Mouse (Mus musculus) inflammation-experienced regulatory T-cells, adult 6 months (primary cell): ENCODE data around the gene Olfr1413. TPM values are rescaled to one million over a fixed set of nuclear protein-coding genes. Genes with fewer than 3 reads are reported as not detected.

Source experiments
- ATAC-seq: one replicate; pipeline ENCODE4 v1.8.0; 2017
- polyA plus RNA-seq, 3 experiments: library from polyadenylated mRNA; unstranded; fragments of 100-300 nt; shearing (Covaris generic); gene quantifications; one replicate each; pipeline ENCODE4 v1.2.1; 2017

The Olfr1413 gene
- polyA plus RNA-seq: not detected

DNA sequence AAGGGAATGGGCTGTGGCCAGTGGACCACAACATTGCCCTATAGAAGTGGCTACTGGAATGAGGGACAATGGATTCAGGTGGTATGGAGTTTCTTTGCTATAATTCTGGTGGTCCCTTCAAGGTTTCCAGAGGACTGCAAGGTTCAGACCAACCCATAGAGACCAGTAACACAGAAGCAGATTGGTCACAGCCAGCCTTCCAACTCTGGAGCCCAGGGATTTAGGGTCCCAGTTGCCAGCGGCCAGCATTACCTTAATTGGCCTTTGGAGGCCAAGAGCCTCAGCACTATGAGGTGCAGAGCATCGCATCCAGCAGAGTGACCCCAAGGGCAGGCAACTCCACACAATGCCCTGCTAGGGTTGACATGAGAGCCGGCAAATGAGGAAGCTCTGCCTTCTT, at the start of gene Olfr1413:
TSS of gene Olfr1413 (plus strand) at position 301 of the 400 bp plus-strand sequence.
- ATAC-seq: no peak

DNA sequence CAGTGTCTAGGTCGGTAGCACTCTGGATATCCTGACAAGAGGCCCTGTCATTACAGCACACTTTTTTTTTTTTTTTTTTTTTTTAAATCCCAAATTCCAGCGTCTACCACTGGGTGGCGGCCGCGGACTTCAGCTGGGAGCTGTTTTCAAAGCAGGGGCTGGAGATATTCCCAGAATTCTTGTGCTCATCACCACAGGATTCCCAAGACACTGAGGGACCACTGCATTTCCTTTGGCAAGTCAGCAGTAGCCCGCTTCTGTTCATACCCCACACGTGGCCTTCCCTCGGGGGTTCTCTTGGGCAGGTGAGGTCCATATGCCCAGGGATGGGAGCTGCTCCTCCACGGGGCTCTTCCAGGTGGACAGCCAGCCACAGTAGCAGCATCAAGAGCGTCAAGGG, 49.7 kb upstream of the Olfr1413 start:
- no peak for ATAC-seq

GRCm38 (mm10) chr1:92523764-92524163, 47.4 kb upstream of the Olfr1413 start:
- ATAC-seq: no peak

- no peak for ATAC-seq
Measured at GRCm38 (mm10) chr1:92536972-92537371, 34.1 kb upstream of the Olfr1413 start.

DNA sequence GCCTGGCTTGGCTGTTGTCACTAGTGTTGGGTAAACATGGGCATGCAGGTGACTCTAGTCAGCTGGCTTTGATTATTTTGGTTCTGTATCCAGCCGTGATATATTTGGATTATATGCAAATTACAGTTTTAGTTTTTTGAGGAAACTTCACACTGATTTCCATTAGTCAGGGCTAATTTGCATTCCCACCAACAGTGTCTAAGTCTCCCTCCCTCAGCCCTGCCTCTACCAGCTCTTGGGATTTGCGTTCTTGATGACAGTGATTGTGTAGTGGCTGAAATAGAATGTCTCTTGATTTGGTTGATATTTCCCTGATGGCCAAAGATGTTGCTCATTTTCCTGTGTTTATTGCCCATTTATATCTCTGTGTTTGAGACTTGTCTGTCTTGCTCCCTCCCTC, 32.1 kb upstream of the Olfr1413 start:
- no peak for ATAC-seq

GRCm38 (mm10) chr1:92545929-92546328, 25.2 kb upstream of the Olfr1413 start:
- no peak for ATAC-seq

DNA sequence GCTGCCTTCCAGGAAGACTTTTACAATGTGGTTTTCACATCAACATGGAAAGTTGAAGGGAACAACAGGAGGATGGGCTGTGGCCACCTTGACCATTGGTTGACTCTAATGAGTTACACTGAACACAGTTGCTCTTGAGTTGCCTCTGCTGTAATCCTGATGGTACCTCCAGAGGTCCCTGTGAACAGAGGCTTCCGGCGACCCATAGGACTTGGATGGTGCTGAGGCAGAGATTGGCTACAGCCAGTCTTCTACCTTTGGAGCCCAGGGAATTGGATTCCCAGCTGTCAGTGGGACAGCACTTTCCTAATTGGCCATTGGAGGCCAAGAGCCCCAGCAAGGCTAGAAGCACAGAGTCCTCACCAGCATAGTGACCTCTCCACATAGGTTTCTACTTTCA, 14.4 kb downstream of the Olfr1413 start, which contains the start of gene Olfr1412:
TSS of gene Olfr1412 (plus strand) at position 301 of the 400 bp plus-strand sequence.
- ATAC-seq: no peak

GRCm38 (mm10) chr1:92594111-92594510, 23.0 kb downstream of the Olfr1413 start, which contains the start of gene Olfr1411:
Gene Olfr1411, plus strand, starts transcription at chr1:92594411.
- no peak for ATAC-seq

DNA sequence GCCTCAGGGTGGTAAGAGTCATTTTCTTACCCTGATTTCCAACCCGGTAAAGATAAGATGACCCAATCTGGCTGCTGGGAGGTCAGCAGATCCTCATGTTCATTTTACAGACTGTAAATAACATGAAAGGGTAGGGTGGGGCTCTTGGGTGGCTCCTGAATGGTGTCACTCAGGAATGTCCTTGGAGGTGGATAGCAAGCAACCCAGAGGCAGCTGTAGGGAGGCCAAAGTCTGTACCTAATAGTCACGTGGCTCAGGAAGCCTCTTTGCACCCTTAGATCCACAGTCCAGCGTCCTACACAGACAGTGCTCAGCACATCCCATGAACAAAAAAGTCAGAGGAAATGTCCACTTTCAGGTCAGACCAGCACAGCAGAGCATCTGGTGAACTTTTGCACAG, 24.9 kb downstream of the Olfr1413 start:
- ATAC-seq: no peak

DNA sequence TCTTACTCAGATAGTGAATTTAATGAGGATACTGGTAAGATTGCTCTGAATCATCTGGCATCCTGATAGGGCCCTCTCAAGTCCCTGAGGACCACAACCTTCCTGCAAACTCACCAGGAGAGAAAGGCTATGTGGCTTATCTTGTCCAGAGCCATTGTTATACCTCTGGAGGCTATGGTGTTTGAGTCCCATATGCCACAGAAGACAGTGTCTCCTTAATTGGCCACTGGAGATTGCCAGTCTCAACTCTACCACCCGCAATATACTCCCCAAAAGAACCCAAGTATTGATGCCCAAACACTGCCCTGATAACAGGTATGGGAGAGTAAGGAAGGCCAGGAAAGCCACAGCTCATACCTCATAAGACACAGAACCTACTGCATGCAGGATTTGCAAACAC, 34.4 kb downstream of the Olfr1413 start, which contains the start of gene Olfr1410:
TSS of gene Olfr1410 (plus strand) at position 301 of the 400 bp plus-strand sequence.
- ATAC-seq: no peak

- ATAC-seq: no peak
Measured at GRCm38 (mm10) chr1:92607711-92608110, 36.6 kb downstream of the Olfr1413 start.

- no peak for ATAC-seq
Measured at GRCm38 (mm10) chr1:92611008-92611407, 39.9 kb downstream of the Olfr1413 start.

DNA sequence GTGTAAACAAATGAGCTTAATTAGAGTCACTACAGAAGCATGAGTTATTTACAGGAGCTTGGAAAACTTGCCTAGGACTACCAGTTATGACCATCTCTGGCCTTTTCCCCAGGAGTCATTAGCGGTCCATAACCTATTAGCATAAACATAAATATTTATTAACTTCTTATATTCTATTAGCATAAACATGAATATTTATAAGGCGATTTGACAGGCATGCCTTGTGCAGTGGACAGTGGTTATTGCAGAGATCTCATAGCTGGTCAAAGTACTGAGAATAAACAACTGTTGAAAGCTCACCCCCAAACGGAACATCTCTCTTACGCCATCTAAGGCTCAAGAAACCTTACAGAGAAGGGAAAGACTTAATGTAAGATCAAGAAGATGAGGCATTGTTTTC, 42.1 kb downstream of the Olfr1413 start:
- no peak for ATAC-seq

DNA sequence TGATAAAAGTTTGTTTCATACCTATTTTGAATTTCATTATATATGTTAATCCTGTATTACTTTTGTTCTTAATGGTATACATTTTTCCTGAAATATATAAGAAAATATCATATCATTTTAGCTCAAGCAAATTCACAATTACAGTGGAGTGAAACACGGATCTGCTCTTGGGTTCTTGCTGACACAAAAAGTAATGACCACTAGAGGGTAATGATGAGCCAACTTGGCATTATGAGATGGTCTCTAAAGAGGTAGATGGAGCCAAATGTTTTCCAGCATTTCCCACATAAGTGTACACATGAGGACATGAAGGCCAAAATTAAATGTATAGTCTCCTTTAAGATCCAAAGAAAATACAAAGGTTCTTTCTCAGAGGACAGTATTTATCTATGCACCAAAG, 43.4 kb downstream of the Olfr1413 start:
- ATAC-seq: no peak

DNA sequence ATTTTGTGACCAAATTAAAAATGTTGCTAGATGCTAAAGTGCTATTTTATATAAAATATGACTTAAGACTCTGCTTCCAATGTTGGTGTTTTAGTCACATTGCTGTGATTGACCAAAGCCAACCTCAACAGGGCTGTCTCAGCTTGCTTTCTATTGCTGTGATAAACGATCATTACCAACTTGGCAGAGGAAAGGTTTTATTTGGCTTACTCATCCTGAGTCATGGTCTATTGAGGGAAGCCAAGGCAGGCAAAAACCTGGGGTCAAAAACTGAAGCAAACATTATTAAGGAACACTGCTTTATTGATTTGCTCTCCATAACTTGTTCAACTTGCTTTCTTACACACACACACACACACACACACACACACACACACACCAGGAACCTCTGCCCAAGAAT, 44.9 kb downstream of the Olfr1413 start:
- no peak for ATAC-seq

DNA sequence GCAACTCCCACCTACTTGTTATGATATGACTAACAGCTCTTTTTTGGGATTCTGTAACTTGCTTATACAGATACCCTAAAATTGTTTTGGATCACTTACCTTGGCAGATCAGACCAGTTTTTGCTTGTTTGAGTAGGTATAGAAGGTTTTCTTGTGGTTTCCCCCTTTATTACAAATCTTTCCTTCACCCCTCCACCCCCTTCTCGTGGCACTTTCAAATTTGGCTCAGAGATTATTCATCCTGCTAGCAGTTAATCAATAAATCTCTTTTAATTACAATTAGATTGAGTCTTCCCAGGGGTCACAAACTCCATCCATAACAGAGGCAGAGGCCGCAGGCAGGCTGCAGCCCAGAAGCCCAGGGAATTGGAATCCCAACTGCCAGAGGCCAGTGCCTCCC, 46.4 kb downstream of the Olfr1413 start, which contains the start of gene Olfr12:
TSS of gene Olfr12 (plus strand) at position 301 of the 400 bp plus-strand sequence.
- no peak for ATAC-seq

GRCm38 (mm10) chr1:92618360-92618759, 47.2 kb downstream of the Olfr1413 start:
- no peak for ATAC-seq

Other genes with a start within 250 kb of the Olfr1413 start
- 100 to 1,000 TPM; 157 to 216 (median 180) TPM for gene Ndufa10, start 97.5 kb upstream of the Olfr1413 start, polyA plus RNA-seq
- not detected for gene Olfr1416, start 86.2 kb upstream of the Olfr1413 start, polyA plus RNA-seq
- gene Olfr1415, start 75.2 kb upstream of the Olfr1413 start, polyA plus RNA-seq: not detected
- not detected for gene Olfr1414, start 52.7 kb upstream of the Olfr1413 start, polyA plus RNA-seq
- not detected for gene Olfr1412, start 14.5 kb downstream of the Olfr1413 start, polyA plus RNA-seq
- gene Olfr1411, start 23.1 kb downstream of the Olfr1413 start, polyA plus RNA-seq: not detected
- not detected for gene Olfr1410, start 34.5 kb downstream of the Olfr1413 start, polyA plus RNA-seq
- not detected for gene Olfr12, start 46.5 kb downstream of the Olfr1413 start, polyA plus RNA-seq
- gene Cops9, start 70.7 kb downstream of the Olfr1413 start, polyA plus RNA-seq: 100 to 1,000 TPM; 205 to 272 (median 248) TPM
- gene Otos, start 77.5 kb downstream of the Olfr1413 start, polyA plus RNA-seq: 1 to 10 TPM in 2 of 3 experiments, under 1 TPM in 1; 0.64 to 2.5 (median 1.7) TPM